ENCODE assay signal across 7 mouse cellular contexts in genomic region chr7:38174321-38175148, GRCm38 (mm10). TPM values are rescaled to one million over a fixed set of nuclear protein-coding genes. Genes with fewer than 3 reads are reported as not detected.
A peak's percentile ranks its signal among the peaks of the same experiment; 100 is the strongest.
DNase-seq lines count a peak whose midpoint lies in the region; ATAC-seq lines count a peak whose summit lies in the region.

No protein-coding gene starts in this region.

- no peaks in the 10 kb centered on the region for H3K27me3 ChIP-seq in lung, embryonic 16.5 days (ENCODE audit: control insufficient read depth, insufficient read depth, low read depth, low read length)
- no peaks in the 10 kb centered on the region for H3K27me3 ChIP-seq in forebrain, embryonic 11.5 days (ENCODE audit: control insufficient read depth, insufficient read depth, low read length)
- H3K27me3 ChIP-seq in hindbrain, embryonic 16.5 days (replicated peaks; ENCODE audit: control insufficient read depth, insufficient read depth, low read length) = no peaks in the 10 kb centered on the region
- peaks cover 17% of the 10 kb centered on the region for H3K27me3 ChIP-seq in liver, embryonic 11.5 days (replicated peaks; ENCODE audit: control insufficient read depth, insufficient read depth, low read length)

- H3K36me3 ChIP-seq in lung, embryonic 16.5 days (ENCODE audit: control insufficient read depth, insufficient read depth, low read length) = no peaks in the 10 kb centered on the region
- H3K36me3 ChIP-seq in forebrain, embryonic 11.5 days (ENCODE audit: control insufficient read depth, insufficient read depth, low read length) = no peaks in the 10 kb centered on the region
- H3K36me3 ChIP-seq in hindbrain, embryonic 16.5 days (ENCODE audit: control insufficient read depth, insufficient read depth, low read length) = no peaks in the 10 kb centered on the region
- H3K36me3 ChIP-seq in liver, embryonic 11.5 days (ENCODE audit: control insufficient read depth, insufficient read depth, low read length) = no peaks in the 10 kb centered on the region

- DNase-seq in lung, adult 18-20 months = no peak
- DNase-seq in forebrain, embryonic 11.5 days (ENCODE audit: low spot score) = peak; percentile 79
- DNase-seq in liver, embryonic 11.5 days (ENCODE audit: low spot score) = peak; percentile 42
- DNase-seq in retina, postnatal 1 day = peak; percentile 80
- DNase-seq in urinary bladder, postnatal 10 days (ENCODE audit: low spot score) = no peak

- ATAC-seq in lung, embryonic 16.5 days (ENCODE audit: low read depth) = peak; percentile 71; the same call in 1 of the 2 replicates
- peak; percentile 88 for ATAC-seq in forebrain, embryonic 11.5 days (replicated peaks; ENCODE audit: low FRiP score)
- peak; percentile 71 for ATAC-seq in hindbrain, embryonic 16.5 days
- ATAC-seq in liver, embryonic 11.5 days (replicated peaks; ENCODE audit: low FRiP score) = no peak

- H3K4me2 ChIP-seq in lung, embryonic 16.5 days (ENCODE audit: low read depth, low read length) = peak overlapping the region; percentile 58
- peak overlapping the region; percentile 58 for H3K4me2 ChIP-seq in forebrain, embryonic 11.5 days (ENCODE audit: low read depth, low read length, severe bottlenecking)
- peak overlapping the region; percentile 68 for H3K4me2 ChIP-seq in hindbrain, embryonic 16.5 days (ENCODE audit: low read length)
- H3K4me2 ChIP-seq in liver, embryonic 11.5 days = peak overlapping the region; percentile 63

- H3K9ac ChIP-seq in lung, embryonic 16.5 days (ENCODE audit: low read length) = peak overlapping the region; percentile 52
- H3K9ac ChIP-seq in forebrain, embryonic 11.5 days (ENCODE audit: low read length) = peak overlapping the region; percentile 73
- peak overlapping the region; percentile 72 for H3K9ac ChIP-seq in hindbrain, embryonic 16.5 days (ENCODE audit: low read depth, low read length)
- no peak overlapping the region; the same call in 1 of the 2 replicates for H3K9ac ChIP-seq in liver, embryonic 11.5 days (ENCODE audit: low read depth, low read length)

- H3K4me1 ChIP-seq in lung, embryonic 16.5 days (replicated peaks; ENCODE audit: control insufficient read depth, insufficient read depth, low read length) = 0 out of 2 replicates have a peak, but pooled peaks cover 5% of the 10 kb centered on the region
- peaks cover 10% of the 10 kb centered on the region; the same call in 1 of the 2 replicates for H3K4me1 ChIP-seq in forebrain, embryonic 11.5 days (replicated peaks; ENCODE audit: control insufficient read depth, insufficient read depth, low read length)
- peaks cover 10% of the 10 kb centered on the region for H3K4me1 ChIP-seq in hindbrain, embryonic 16.5 days (ENCODE audit: control insufficient read depth, insufficient read depth, low read depth, low read length)
- H3K4me1 ChIP-seq in liver, embryonic 11.5 days (replicated peaks; ENCODE audit: control insufficient read depth, insufficient read depth, low read length) = no peaks in the 10 kb centered on the region

- 14% methylated on average over 31 of the region's 31 CpGs for WGBS in lung, embryonic 16.5 days
- WGBS in forebrain, embryonic 11.5 days = 8% methylated on average over 31 of the region's 31 CpGs
- 12% methylated on average over 31 of the region's 31 CpGs for WGBS in hindbrain, embryonic 16.5 days
- WGBS in liver, embryonic 11.5 days = 15% methylated on average over 31 of the region's 31 CpGs

- H3K27ac ChIP-seq in lung, embryonic 16.5 days (ENCODE audit: low read length) = no peak overlapping the region
- peak overlapping the region; percentile 54; the same call in 1 of the 2 replicates for H3K27ac ChIP-seq in forebrain, embryonic 11.5 days (ENCODE audit: low read depth, low read length)
- H3K27ac ChIP-seq in hindbrain, embryonic 16.5 days (ENCODE audit: low read depth, low read length) = peak overlapping the region; percentile 34; the same call in 1 of the 2 replicates
- H3K27ac ChIP-seq in liver, embryonic 11.5 days (ENCODE audit: low read depth, low read length) = no peak overlapping the region

- H3K4me3 ChIP-seq in lung, embryonic 16.5 days (ENCODE audit: low read length) = peak overlapping the region; percentile 37
- H3K4me3 ChIP-seq in forebrain, embryonic 11.5 days (ENCODE audit: low read depth, low read length) = peak overlapping the region; percentile 19
- H3K4me3 ChIP-seq in hindbrain, embryonic 16.5 days (ENCODE audit: low read length) = peak overlapping the region; percentile 35
- H3K4me3 ChIP-seq in liver, embryonic 11.5 days (ENCODE audit: low read depth, low read length) = peak overlapping the region; percentile 29

- no peaks in the 10 kb centered on the region for H3K9me3 ChIP-seq in lung, embryonic 16.5 days (ENCODE audit: control insufficient read depth, low read length)
- H3K9me3 ChIP-seq in forebrain, embryonic 11.5 days (ENCODE audit: control insufficient read depth, low read length) = no peaks in the 10 kb centered on the region
- no peaks in the 10 kb centered on the region for H3K9me3 ChIP-seq in hindbrain, embryonic 16.5 days (ENCODE audit: control insufficient read depth, low read length)
- H3K9me3 ChIP-seq in liver, embryonic 11.5 days (ENCODE audit: control insufficient read depth, low read length) = no peaks in the 10 kb centered on the region

RNA-seq across cellular contexts. Expression of gene 1600014C10Rik, which starts 8.5 kb away (rescaled TPM):
- polyA plus RNA-seq in lung, embryonic 16.5 days (2015; fragmentation: Nextera tagmentation; extraction: Ambion mirVana) = 18.7 and 18.9 TPM in 2 replicates
- 12.7 and 13.9 TPM in 2 replicates for polyA plus RNA-seq in forebrain, embryonic 11.5 days (2014; fragmentation: Nextera tagmentation; extraction: Ambion mirVana)
- 32.7 and 33.7 TPM in 2 replicates for polyA plus RNA-seq in hindbrain, embryonic 16.5 days (2015; fragmentation: Nextera tagmentation; extraction: Ambion mirVana)
- polyA plus RNA-seq in liver, embryonic 11.5 days (2014; fragmentation: Nextera tagmentation; extraction: Ambion mirVana) = 11.9 and 12.4 TPM in 2 replicates

RNA-seq across cellular contexts. Expression of gene Plekhf1, which starts 53.3 kb away (rescaled TPM):
- polyA plus RNA-seq in lung, embryonic 16.5 days (2015; fragmentation: Nextera tagmentation; extraction: Ambion mirVana) = 5.6 and 6.6 TPM in 2 replicates
- 1.4 and 1.6 TPM in 2 replicates for polyA plus RNA-seq in forebrain, embryonic 11.5 days (2014; fragmentation: Nextera tagmentation; extraction: Ambion mirVana)
- polyA plus RNA-seq in hindbrain, embryonic 16.5 days (2015; fragmentation: Nextera tagmentation; extraction: Ambion mirVana) = 0.79 and 1.2 TPM in 2 replicates
- polyA plus RNA-seq in liver, embryonic 11.5 days (2014; fragmentation: Nextera tagmentation; extraction: Ambion mirVana) = 0.67 and 1.2 TPM in 2 replicates

Comparison
In these comparisons a context has a peak if more than half of its experiments do, and no peak if none do; other contexts are left out.
1. H3K27ac ChIP-seq: peak in forebrain, embryonic 11.5 days (single experiment) and hindbrain, embryonic 16.5 days (single experiment); none in lung, embryonic 16.5 days (single experiment) and liver, embryonic 11.5 days (single experiment).
2. DNase-seq: peak in forebrain, embryonic 11.5 days (single experiment), liver, embryonic 11.5 days (single experiment) and retina, postnatal 1 day (single experiment); none in lung, adult 18-20 months (0 of 2) and urinary bladder, postnatal 10 days (single experiment).
3. Peak in every context shown above with its lines, with median percentiles within 50 percentile points of each other: H3K4me2 ChIP-seq and H3K4me3 ChIP-seq.